Mouse (Mus musculus) thymus, postnatal 4 days (tissue): ENCODE results near the gene Shroom2.

Experiments used
- DNase-seq: peaks from one replicate; pipeline ENCODE4 v3.0.0; 2021

The Shroom2 gene

GRCm38 (mm10) chrX:152690788-152691291, 78.4 kb downstream of the Shroom2 start:
- DNase-seq = no peak

- no peak for DNase-seq
Observed at GRCm38 (mm10) chrX:152679190-152679814, 90.0 kb downstream of the Shroom2 start.

GRCm38 (mm10) chrX:152676357-152676756, 92.9 kb downstream of the Shroom2 start:
- DNase-seq = no peak

- DNase-seq = no peak
Observed at GRCm38 (mm10) chrX:152673431-152673830, 95.8 kb downstream of the Shroom2 start.

GRCm38 (mm10) chrX:152657363-152658036, 111.8 kb downstream of the Shroom2 start:
- DNase-seq = no peak

- no peak for DNase-seq
Observed at GRCm38 (mm10) chrX:152656609-152656939, 112.7 kb downstream of the Shroom2 start.

GRCm38 (mm10) chrX:152655796-152656608, 113.3 kb downstream of the Shroom2 start:
- no peak for DNase-seq

GRCm38 (mm10) chrX:152652676-152653075, 116.6 kb downstream of the Shroom2 start:
- DNase-seq = no peak

GRCm38 (mm10) chrX:152644827-152645226, 124.4 kb downstream of the Shroom2 start:
- DNase-seq = no peak

GRCm38 (mm10) chrX:152643679-152644638, 125.3 kb downstream of the Shroom2 start:
- no peak for DNase-seq

GRCm38 (mm10) chrX:152643201-152643600, 126.1 kb downstream of the Shroom2 start:
- DNase-seq = no peak

GRCm38 (mm10) chrX:152642627-152643026, 126.6 kb downstream of the Shroom2 start:
- no peak for DNase-seq

- DNase-seq = no peak
Observed at GRCm38 (mm10) chrX:152635397-152635796, 133.9 kb downstream of the Shroom2 start.

GRCm38 (mm10) chrX:152621407-152621806, 147.9 kb downstream of the Shroom2 start:
- no peak for DNase-seq

- no peak for DNase-seq
Observed at GRCm38 (mm10) chrX:152620917-152621316, 148.3 kb downstream of the Shroom2 start.

- DNase-seq = peak; percentile 11
Observed at GRCm38 (mm10) chrX:152618464-152618863, 150.8 kb downstream of the Shroom2 start.

- DNase-seq = no peak
Observed at GRCm38 (mm10) chrX:152563034-152563433, 206.2 kb downstream of the Shroom2 start, which contains the start of gene Cldn34a. TSS of gene Cldn34a (plus strand) at chrX:152563334.
